Mouse (Mus musculus) heart, postnatal 4 days (tissue): Measurements from ENCODE around the gene Pglyrp3. TPM values are rescaled to one million over a fixed set of nuclear protein-coding genes. Genes with fewer than 3 reads are reported as not detected.
"Not testable (repeated sequence)": the region's sequence is repeated elsewhere in the genome, so short reads cannot be mapped to it uniquely, and the experiment has no call there.

Source experiments
- DNase-seq: peaks from one replicate; pipeline ENCODE4 v3.0.0; 2021
- microRNA-seq, 2 experiments: library from miRNA; unstranded; fragments of <30 nt; microRNA quantifications; one replicate each; pipeline ENCODE4 v1.2.0; 2021 to 2022
- total RNA-seq, 2 experiments: library from RNA; stranded (reverse); gene quantifications; 2 replicates each; pipeline ENCODE4 v1.2.3; 2021

The Pglyrp3 gene
- total RNA-seq: not detected

- DNase-seq: no peak
Observed at GRCm38 (mm10) chr3:92014283-92014682, at the start of gene Pglyrp3. Gene Pglyrp3 (plus strand): TSS chr3:92014583.

GRCm38 (mm10) chr3:92011001-92011400 lies 3.4 kb upstream of the Pglyrp3 start:
- DNase-seq: no peak

GRCm38 (mm10) chr3:92024541-92024940 lies 10.2 kb downstream of the Pglyrp3 start:
- not testable (repeated sequence) for DNase-seq

GRCm38 (mm10) chr3:92033203-92033602 lies 18.8 kb downstream of the Pglyrp3 start:
- no peak for DNase-seq

GRCm38 (mm10) chr3:92033892-92034291 lies 19.5 kb downstream of the Pglyrp3 start:
- no peak for DNase-seq

- peak; percentile 7 for DNase-seq
Observed at GRCm38 (mm10) chr3:92050382-92051054, 36.1 kb downstream of the Pglyrp3 start.

GRCm38 (mm10) chr3:92080462-92081284 lies 66.3 kb downstream of the Pglyrp3 start:
- DNase-seq: peak; percentile 70

Small RNA genes within 50 kb of the gene (microRNA-seq; reads per million reads assigned to microRNA genes)
- gene Gm23697 (0 reads per million in 2 experiments), gene Gm25145 (0 reads per million in 2 experiments)

Other genes starting within 250 kb of the Pglyrp3 start
- gene Lor, start 68.6 kb downstream of the Pglyrp3 start, total RNA-seq: under 1 TPM in 1 of 2 experiments, not detected in 1; 0.19 TPM
- gene Prr9, start 109.4 kb downstream of the Pglyrp3 start, total RNA-seq: not detected
- gene Lelp1, start 128.2 kb downstream of the Pglyrp3 start, total RNA-seq: not detected
- gene Sprr2a1, start 201.2 kb downstream of the Pglyrp3 start, total RNA-seq: under 1 TPM in 1 of 2 experiments, not detected in 1; 0.19 TPM
- 1 to 10 TPM; 4.0 to 5.1 TPM for gene Sprr2a2, start 201.3 kb downstream of the Pglyrp3 start, total RNA-seq